Mouse (Mus musculus): ENCODE results near the gene Foxb1.

Foxb1 gene

DNA sequence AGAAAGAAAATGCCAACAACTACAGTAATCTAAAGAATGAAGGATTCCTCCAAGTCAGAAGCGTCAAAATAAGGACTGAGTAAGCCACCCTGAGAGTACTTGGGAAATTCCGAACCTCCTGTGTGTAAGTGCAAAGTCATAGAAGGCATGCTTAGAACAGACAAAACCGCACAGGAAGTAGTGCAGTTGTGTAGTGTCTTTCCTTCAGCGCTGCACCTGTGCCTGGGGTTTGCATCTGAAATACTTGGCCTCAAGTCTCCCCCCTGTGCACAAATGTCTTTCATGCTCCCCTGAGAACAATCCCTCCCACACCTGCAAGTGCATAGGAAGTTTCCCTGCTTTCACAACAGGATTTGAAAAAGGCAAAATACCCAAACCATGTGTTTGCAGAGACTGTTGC lies 3.5 kb downstream of the Foxb1 start:
- in situ Hi-C loops (cut with MseI, MboI): no loop called here

DNA sequence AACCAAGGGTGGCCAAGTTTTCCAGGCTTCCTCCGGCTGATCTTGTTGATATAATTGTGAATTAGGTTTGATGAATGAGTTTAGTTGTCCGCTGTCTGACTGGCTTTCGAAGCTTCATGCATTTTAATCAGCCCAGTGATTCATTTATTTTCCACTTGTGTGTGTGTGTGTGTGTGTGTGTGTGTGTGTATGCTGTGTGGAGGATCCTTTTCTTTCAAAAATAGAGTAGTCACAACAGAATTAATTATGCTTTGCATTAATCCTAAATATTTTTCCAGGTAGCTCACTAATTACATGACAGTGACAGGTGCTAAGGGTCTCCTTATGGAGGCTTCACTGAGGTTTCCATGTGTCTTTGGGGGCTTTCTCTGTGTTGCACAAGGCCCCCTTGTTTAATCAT lies 4.3 kb downstream of the Foxb1 start:
- in situ Hi-C loops (cut with MseI, MboI): no loop called here

DNA sequence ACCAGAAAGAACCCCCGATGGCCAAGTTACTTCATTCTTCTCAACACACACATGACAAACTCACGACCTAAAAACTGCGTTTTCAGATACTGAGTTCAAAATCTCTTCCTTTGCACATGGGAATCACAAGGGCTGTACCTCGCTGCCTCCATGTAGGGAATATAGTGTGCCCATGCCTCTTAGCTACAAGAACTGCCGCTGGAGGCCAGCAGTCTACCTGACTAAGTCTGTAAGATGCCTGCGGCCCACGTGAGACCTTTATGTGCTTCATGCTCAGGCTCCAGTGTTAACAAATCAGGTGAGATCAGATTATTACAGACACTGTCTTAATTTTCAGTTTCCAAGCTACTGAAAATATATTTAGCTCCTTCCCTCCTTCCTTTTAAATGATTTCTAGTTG lies 4.7 kb downstream of the Foxb1 start:
- in situ Hi-C loops (cut with MseI, MboI): no loop called here

DNA sequence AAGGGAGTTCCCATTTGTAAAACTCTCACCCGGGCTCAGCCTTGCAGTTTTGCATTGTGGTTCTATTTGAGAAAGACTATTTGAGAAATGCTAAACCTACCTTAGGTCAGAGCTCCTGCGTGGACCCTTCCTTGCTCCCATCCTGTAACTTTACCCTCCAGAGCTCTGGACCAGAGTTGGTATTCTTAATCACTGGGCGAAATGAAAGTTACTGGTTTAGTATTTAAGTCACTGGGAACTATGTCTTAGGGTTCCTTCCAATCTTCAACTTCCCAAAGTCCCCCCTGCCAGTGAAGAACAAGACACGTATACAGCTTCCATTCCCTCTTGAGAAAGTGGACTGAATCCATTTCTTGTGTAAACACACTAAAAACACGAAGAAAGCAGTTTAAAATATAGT lies 5.6 kb downstream of the Foxb1 start:
- in situ Hi-C loops (cut with MseI, MboI): no loop called here

DNA sequence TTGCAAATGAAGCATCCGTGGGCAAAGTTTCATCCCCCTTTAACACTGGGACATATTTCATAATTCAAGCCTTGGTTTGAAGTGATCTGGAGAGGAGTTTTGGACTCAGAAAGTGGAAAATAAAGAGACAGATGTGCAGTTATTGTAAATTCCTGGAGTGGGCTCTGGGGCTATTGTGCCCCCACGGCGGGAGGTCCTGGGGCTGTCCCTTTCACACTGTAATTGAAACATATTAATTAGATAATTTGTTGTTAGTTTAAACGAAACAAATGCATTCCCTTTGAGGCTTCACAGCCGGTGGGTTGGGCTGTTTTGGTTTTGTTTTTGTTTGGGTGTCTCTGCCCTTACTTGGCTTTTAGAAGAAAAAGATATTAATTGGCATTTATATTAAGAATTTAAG lies 6.0 kb downstream of the Foxb1 start:
- in situ Hi-C loops (cut with MseI, MboI): no loop called here

DNA sequence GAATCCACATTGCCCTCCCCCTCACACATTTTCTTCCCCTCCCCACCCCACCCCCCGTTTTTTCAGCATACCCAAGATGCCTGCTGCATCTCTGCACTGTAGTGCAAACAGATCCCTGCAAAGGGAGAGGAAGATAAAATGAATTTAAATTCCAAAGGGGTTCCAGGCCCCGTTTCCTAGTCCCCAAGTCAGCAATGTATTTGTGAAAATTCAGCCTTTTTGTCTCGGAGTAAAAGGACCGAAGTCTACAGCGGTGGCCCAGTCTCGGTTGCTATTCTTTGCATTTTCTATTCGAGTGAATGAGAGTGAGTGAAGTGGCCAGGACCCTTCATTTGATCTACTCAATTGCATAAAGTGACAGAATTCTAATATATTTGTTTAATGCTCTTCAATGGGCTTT lies 6.4 kb downstream of the Foxb1 start:
- in situ Hi-C loops (cut with MseI, MboI): no loop called here

DNA sequence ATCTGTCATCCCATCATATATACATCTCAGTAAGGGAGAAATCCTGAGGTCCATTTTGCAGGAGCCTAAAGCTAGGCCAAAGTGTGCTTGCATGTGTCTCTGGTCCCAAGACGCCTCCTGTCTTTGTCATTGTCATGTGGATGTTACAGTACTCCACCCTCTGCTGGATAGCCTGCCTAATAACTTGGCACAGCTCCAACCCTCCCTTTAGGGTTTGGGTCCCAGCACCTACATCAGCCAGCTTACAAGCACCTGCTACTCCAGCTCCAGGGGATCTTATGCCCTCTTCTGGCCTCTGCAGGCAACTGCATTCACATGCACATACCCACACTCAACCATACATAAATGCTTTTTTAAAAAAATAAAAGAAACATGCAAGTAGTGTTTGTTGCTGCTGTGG lies 12.8 kb downstream of the Foxb1 start:
- in situ Hi-C loops (cut with MseI, MboI): no loop called here

DNA sequence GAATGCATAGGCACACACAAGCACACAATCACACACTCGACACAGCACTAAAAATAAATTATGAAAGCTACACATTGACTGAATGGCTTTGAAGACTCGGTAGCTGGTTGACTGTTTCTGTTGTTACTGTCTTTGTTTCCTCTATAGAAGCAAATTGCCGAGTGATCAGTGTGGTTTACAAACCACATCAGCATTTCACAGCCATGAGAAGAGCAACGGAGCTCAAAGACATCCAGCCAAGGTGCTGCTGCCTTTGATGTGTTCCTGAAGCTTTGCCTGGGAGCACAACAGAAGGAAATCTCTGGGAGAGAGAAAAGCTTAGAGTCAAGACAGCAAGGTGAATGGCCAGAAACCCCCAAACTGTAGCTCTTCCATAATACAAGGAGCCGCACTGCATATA lies 32.0 kb downstream of the Foxb1 start:
- in situ Hi-C loops (cut with MseI, MboI): no loop called here

DNA sequence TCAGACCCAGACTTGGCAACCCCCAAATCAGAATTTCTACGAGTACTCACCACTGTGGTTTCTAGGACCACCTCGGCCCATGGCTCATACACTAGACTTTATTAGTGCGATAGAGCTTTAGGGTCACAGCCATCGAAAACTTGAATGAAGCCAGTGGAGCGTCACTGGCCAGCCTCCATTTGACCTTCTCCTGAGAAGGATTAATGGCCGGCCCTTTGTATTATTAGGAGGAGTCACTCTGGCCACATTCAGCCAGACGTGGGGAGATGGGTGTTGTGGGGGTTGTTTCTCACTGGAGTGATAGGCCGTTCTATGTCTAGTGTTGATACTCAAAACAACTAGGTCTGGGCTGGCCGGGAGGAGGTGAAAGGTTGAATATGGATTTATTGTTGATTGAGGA lies 42.3 kb downstream of the Foxb1 start:
- in situ Hi-C loops (cut with MseI, MboI): no loop called here

DNA sequence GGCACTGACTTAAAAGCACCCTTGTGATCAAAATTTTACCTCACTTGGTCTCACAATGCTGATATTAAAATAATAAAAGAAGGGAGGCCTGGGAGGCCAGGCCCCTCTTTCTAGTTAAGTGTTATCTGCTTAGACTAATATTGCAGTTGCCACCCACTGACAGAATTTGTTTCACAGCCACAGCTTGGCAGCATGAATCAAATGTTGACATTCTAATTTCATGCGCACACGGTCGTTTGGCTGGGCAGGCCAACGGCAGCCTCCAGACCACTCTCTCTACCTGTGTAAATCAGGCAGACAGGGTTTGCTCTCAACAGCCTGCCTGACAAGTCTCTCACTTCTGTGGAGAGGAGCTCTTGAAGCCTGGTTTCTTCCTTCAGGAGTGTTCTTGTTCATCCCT lies 44.4 kb downstream of the Foxb1 start:
- in situ Hi-C loops (cut with MseI, MboI): no loop called here

DNA sequence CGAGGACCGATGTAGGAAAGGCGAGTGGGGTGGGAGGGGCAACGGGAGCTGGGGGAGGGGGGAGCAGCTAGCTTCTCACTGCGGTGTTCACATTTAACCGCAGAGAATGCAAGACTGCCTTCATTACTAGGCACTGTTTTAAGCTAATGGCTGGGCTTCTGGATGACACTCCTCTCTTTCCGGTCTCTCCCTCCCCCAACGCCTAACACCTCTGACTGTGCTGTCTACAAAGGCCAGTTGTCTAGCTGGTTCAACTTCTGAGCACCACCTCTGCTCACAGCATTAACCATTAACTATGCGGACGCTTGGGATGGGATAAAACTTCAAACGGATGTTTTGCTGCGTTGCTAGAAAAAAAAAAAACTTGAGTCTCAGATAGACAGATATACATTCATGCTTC lies 45.3 kb downstream of the Foxb1 start:
- in situ Hi-C loops (cut with MseI, MboI): no loop called here

DNA sequence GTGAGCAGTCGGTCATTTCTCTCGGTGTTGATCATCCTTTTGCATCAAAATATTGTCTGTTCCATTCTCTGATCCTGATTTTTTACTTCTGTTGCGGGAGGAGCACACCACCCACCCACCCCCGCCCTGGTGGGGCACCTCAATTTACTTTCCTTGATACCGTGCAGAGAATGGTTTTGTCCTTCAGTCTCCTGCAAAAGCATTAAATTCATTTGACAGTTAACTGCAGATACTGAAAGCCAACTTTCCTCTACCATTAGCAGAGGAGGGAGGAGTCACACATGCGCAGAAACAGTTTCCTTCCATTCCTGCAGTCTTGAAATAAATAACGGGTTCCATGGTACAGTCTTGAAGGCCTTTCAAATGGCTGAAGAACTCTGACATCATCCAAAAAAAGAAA lies 46.4 kb downstream of the Foxb1 start:
- in situ Hi-C loops (cut with MseI, MboI): no loop called here

DNA sequence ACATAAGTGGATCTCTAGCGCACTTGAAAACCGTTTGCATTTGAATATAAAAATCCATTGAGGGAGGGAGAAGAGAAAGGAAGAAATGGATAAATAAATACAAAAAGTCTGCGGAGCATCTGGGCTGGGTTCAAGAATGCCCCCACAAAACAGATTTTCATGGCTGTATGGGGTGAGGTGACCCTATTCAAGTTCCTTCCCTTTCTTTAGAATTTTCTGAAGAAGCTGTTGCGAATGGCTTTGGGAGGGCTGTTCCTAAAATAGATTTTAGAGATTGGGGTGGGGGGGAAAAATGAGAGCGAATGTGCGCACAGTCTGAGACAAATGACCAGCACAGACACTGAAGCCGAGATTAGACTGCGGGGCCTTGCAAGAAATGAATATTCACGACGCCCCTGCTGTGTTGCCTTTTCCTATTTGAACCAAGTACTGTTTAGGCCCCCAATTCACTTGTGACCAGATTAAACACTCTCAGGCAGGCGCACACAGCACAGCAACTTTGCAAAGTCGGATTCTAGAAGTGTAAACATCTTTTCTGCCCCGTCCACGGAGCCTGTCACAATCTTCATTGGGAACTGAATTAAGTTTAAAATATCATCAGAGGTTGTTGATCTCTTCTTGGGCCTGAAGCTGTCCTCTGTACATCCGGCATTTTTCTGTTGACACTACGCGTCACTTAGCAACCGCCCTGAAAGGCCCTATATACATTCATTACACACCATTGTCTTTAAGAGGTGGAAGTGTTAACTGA lies 47.0 kb downstream of the Foxb1 start:
- in situ Hi-C loops (cut with MseI, MboI): no loop called here

DNA sequence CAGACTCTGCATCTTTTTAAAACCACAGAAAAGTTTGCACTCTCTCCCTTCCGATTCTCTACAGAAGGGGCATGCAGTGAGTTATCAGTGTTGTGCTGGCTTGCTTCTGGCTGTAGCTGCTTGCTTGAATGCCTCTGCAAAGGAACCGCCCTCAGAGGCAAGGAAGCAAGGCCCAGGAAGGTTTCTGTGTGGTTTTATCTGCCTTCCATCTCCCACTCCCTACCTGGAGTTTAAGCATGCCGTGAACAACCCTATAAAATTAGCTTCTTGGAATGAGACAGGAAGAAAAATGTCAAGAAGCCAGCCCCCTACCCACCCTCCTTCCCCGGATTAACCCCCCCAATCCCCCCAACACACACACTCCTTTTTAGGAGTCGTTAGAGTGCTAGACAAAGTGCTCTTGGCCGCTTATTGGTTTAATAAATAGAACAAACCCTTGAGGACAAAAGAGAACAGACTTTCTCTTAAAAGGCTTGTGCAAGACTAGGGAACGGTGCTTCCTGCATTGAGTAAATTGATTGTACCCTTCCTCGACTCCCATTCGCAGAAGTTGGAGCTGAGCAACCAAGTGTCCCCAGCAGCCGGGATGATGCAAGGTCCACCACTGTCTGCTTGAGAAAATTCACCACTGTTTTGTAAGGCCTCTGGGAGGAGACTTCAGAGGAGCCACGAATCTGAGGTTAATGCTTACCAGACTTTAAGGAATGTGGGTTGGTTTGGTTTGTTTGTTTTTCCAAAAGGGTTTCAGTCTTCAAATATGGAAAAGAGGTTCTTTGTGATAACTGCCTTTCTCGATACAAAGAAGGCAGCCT lies 47.8 kb downstream of the Foxb1 start:
- in situ Hi-C loops (cut with MseI, MboI): no loop called here
